Comparison of ENCODE assay signal across 18 mouse cellular contexts in genomic region chr10:90759929-90760328, GRCm38 (mm10).
DNase-seq lines count a peak whose midpoint lies in the region; ATAC-seq and TF ChIP-seq lines count a peak whose summit lies in the region.
"Had no signal": no experiment of that assay in that cellular context is flagged by ENCODE, and none has a peak within 500 bp of the region (broad histone marks: within the 10 kb centered on the region; RNA-seq: fewer than 3 reads in every experiment).

No protein-coding gene starts in this region.

- 0 out of 2 replicates have a peak overlapping the region, but pooled peaks have one; percentile 25 for H3K27ac ChIP-seq in layer of hippocampus, adult 2 months
- H3K27ac ChIP-seq in kidney, embryonic 15.5 days: no peak overlapping the region
- H3K27ac ChIP-seq: embryonic facial prominence, embryonic 10.5 days; forebrain, embryonic 13.5 days; heart, embryonic 13.5 days; hindbrain, embryonic 15.5 days had no signal

- 91% methylated on average over 5 of the region's 5 CpGs for WGBS in kidney, embryonic 15.5 days

- H3K4me1 ChIP-seq in kidney, embryonic 15.5 days: no peaks in the 10 kb centered on the region
- H3K4me1 ChIP-seq: embryonic facial prominence, embryonic 10.5 days; forebrain, embryonic 13.5 days; heart, embryonic 13.5 days had no signal

- H3K27me3 ChIP-seq in kidney, embryonic 15.5 days: no peaks in the 10 kb centered on the region
- H3K27me3 ChIP-seq: CH12.LX; forebrain, embryonic 13.5 days; heart, embryonic 13.5 days; hindbrain, embryonic 15.5 days had no signal

- no peak for ATAC-seq in cerebellum, adult (ENCODE audit: insufficient number of reproducible peaks, low FRiP score, low TSS enrichment)
- ATAC-seq in kidney, embryonic 15.5 days (replicated peaks; ENCODE audit: low FRiP score): no peak
- ATAC-seq: forebrain, embryonic 13.5 days; intestine, embryonic 16.5 days had no signal

- peak; percentile 38 for DNase-seq in adrenal gland, postnatal 10 days
- DNase-seq in adrenal gland, postnatal 25 days: no peak
- peak; percentile 29 to 57 for DNase-seq in cerebellum, postnatal 25 days
- no peak for DNase-seq in layer of hippocampus, adult 2 months (ENCODE audit: low spot score in 2 of 2)
- DNase-seq in layer of hippocampus, postnatal 10 days (ENCODE audit: low spot score in 2 of 2): no peak
- peak; percentile 5 for DNase-seq in 3T3-L1 (ENCODE audit: low read depth, low spot score)
- DNase-seq: cerebellum, adult 2 months; gastrocnemius, postnatal 14 days; heart, postnatal 36 days; kidney, adult 2 months had no signal

- H3K4me3 ChIP-seq in layer of hippocampus, adult 2 months: no peak overlapping the region
- H3K4me3 ChIP-seq in kidney, embryonic 15.5 days (replicated peaks): no peak overlapping the region
- H3K4me3 ChIP-seq: embryonic facial prominence, embryonic 10.5 days; forebrain, embryonic 13.5 days; heart, embryonic 13.5 days; hindbrain, embryonic 15.5 days had no signal

- H3K9me3 ChIP-seq in kidney, embryonic 15.5 days (replicated peaks): no peaks in the 10 kb centered on the region
- H3K9me3 ChIP-seq: embryonic facial prominence, embryonic 10.5 days; forebrain, embryonic 13.5 days; heart, embryonic 13.5 days; hindbrain, embryonic 15.5 days had no signal

- H3K4me2 ChIP-seq in kidney, embryonic 15.5 days: no peak overlapping the region
- H3K4me2 ChIP-seq: forebrain, embryonic 13.5 days; heart, embryonic 13.5 days; hindbrain, embryonic 15.5 days had no signal

- no peak for TF ChIP-seq CTCF in layer of hippocampus, adult 2 months (conservative IDR thresholded peaks at IDR 0.05)

- H3K36me3 ChIP-seq in kidney, embryonic 15.5 days: no peaks in the 10 kb centered on the region
- H3K36me3 ChIP-seq: embryonic facial prominence, embryonic 10.5 days; heart, embryonic 13.5 days; hindbrain, embryonic 15.5 days had no signal

- no peak overlapping the region for H3K9ac ChIP-seq in kidney, embryonic 15.5 days
- H3K9ac ChIP-seq: forebrain, embryonic 13.5 days; heart, embryonic 13.5 days; hindbrain, embryonic 15.5 days had no signal

Comparison
In these comparisons a context has a peak if more than half of its experiments do, and no peak if none do; other contexts are left out.
1. DNase-seq: peak in adrenal gland, postnatal 10 days (single experiment), cerebellum, postnatal 25 days (2 of 2) and 3T3-L1 (single experiment); none in adrenal gland, postnatal 25 days (single experiment), layer of hippocampus, adult 2 months (0 of 2) and layer of hippocampus, postnatal 10 days (0 of 2).